Mouse (Mus musculus) limb, embryonic 14.5 days (tissue): ENCODE results near the gene Alg2. TPM values are rescaled to one million over a fixed set of nuclear protein-coding genes. Genes with fewer than 3 reads are reported as not detected.

Experiments used
- ATAC-seq: fragments of 200-750 bp; cut with Nextera tagmentation; 2 replicates; pipeline ENCODE4 v1.8.0; 2017; ENCODE audit warnings: low read depth, moderate number of reproducible peaks, moderate TSS enrichment; ENCODE audit not compliant: low FRiP score
- DNase-seq: peaks from one replicate; pipeline ENCODE4 v3.0.0-alpha.2; 2015; ENCODE audit warnings: low spot score
- H3K27ac ChIP-seq: fragments of 300-500 bp; sonication (generic); replicated peaks from 2 replicates; pipeline ENCODE4 v1.5.1; 2014; ENCODE audit warnings: low read depth, mild to moderate bottlenecking, low read length, moderate library complexity, mixed read lengths
- H3K27me3 ChIP-seq: fragments of 300-500 bp; sonication (generic); 2 replicates; pipeline ENCODE4 v1.6.1; 2014; ENCODE audit warnings: low read length, mixed read lengths; ENCODE audit not compliant: control insufficient read depth, insufficient read depth
- H3K36me3 ChIP-seq: fragments of 300-500 bp; sonication (generic); 2 replicates; pipeline ENCODE4 v1.6.1; 2014; ENCODE audit warnings: mild to moderate bottlenecking, low read length, moderate library complexity, mixed read lengths; ENCODE audit not compliant: control insufficient read depth, insufficient read depth
- H3K4me1 ChIP-seq: fragments of 300-500 bp; sonication (generic); 2 replicates; pipeline ENCODE4 v1.6.1; 2014; ENCODE audit warnings: antibody characterized with exemption, low read length, mixed read lengths; ENCODE audit not compliant: control insufficient read depth, insufficient read depth
- H3K4me2 ChIP-seq: fragments of 300-500 bp; sonication (generic); replicated peaks from 2 replicates; pipeline ENCODE4 v1.6.1; 2014; ENCODE audit warnings: low read depth, mild to moderate bottlenecking, low read length, moderate library complexity; ENCODE audit not compliant: severe bottlenecking
- H3K4me3 ChIP-seq: fragments of 300-500 bp; sonication (generic); replicated peaks from 2 replicates; pipeline ENCODE4 v1.5.1; 2014; ENCODE audit warnings: low read length
- H3K9ac ChIP-seq: fragments of 300-500 bp; sonication (generic); 2 replicates; pipeline ENCODE4 v1.6.1; 2014; ENCODE audit warnings: mild to moderate bottlenecking, low read depth, low read length, moderate library complexity; ENCODE audit not compliant: severe bottlenecking
- H3K9me3 ChIP-seq: fragments of 300-500 bp; sonication (generic); 2 replicates; pipeline ENCODE4 v1.6.1; 2016; ENCODE audit warnings: low read length; ENCODE audit not compliant: control insufficient read depth
- POLR2A ChIP-seq: fragments of 200-500 bp; IDR thresholded peaks from 2 replicates; pipeline ENCODE4 v1.8.0; 2012; ENCODE audit warnings: inconsistent platforms, mild to moderate bottlenecking, moderate library complexity, borderline replicate concordance; ENCODE audit not compliant: insufficient read depth, insufficient read length; ENCODE audit errors: extremely low read depth
- WGBS: fragments of 180-500 bp; shearing (Covaris S2); extraction: QIAGEN DNeasy Blood & Tissue Kit; methylation state at CpG from one replicate; pipeline ENCODE4 v1.1.7; 2014; 5-methylcytosine and 5-hydroxymethylcytosine counted together
- polyA plus RNA-seq, 2 experiments: library from polyadenylated mRNA; depleted of rRNA in 1 of 2; stranded (reverse) in 1 of 2; unstranded in 1 of 2; fragments of >200 nt; fragmentation: Nextera tagmentation in 1 of 2; extraction: Ambion mirVana in 1 of 2; gene quantifications; 2 replicates each; pipeline versions ENCODE4 v1.2.1 to v1.2.3; 2012 to 2014

Gene Alg2
- polyA plus RNA-seq, 2 experiments: 37.3 to 68.1 TPM

DNA sequence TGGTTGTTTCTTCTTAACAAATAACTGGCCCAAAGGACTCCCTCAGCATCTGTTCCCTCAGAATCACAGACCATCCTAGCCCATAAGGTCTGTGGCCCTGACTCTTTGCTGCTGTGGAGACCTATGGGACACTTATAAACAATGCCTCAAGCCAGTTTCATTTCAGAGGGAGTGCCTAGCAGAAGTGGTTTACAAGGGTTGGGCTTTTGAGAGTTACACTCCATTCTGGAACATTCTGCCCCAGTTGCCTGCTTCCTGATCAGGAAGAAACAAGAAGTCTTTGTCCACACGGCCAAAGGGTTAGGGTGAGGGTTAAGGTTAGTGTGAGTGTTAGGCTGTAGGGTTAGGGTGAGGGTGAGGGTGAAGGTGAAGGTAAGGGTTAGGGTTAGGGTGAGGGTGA is 20.0 kb upstream of the Alg2 start:
- no peak for DNase-seq

DNA sequence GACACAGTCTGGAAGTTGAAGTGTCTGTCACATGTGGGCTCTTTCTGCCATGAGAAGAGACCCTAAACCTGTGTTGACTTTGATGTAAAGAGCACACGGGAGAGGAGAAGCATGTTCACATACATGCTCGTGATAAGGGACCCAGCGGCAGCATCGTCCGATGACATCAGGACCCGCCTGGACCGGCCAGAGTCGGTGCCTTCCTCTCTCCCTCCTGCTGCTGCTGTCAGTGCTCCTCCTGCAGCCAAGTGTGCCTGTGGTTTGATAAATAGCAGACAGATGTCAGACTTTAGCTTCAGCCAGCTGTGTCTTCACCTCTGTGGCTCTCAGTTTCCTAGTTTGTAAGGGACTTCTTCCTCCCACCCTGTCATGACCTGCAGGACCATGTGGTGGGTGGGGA is 19.3 kb upstream of the Alg2 start:
- 59% methylated on average over 8 of the region's 8 CpGs for WGBS
- no peak for DNase-seq
- H3K9me3 ChIP-seq: no peaks in the 10 kb centered on the region

More for the DNA sequence above, 20.0 kb upstream of the Alg2 start:
- Histone ChIP-seq H3K27ac (no peak overlapping the region), H3K27me3 (no peaks in the 10 kb centered on the region), H3K4me2 (no peak overlapping the region), H3K4me3 (no peak overlapping the region), H3K36me3 (no peaks in the 10 kb centered on the region), H3K9ac (no peak overlapping the region), H3K9me3 (no peaks in the 10 kb centered on the region), H3K4me1 (peaks cover 7% of the 10 kb centered on the region)
- WGBS: 77% methylated on average over 1 of the region's 1 CpGs
- TF ChIP-seq POLR2A: no peak
- no peak for ATAC-seq

DNA sequence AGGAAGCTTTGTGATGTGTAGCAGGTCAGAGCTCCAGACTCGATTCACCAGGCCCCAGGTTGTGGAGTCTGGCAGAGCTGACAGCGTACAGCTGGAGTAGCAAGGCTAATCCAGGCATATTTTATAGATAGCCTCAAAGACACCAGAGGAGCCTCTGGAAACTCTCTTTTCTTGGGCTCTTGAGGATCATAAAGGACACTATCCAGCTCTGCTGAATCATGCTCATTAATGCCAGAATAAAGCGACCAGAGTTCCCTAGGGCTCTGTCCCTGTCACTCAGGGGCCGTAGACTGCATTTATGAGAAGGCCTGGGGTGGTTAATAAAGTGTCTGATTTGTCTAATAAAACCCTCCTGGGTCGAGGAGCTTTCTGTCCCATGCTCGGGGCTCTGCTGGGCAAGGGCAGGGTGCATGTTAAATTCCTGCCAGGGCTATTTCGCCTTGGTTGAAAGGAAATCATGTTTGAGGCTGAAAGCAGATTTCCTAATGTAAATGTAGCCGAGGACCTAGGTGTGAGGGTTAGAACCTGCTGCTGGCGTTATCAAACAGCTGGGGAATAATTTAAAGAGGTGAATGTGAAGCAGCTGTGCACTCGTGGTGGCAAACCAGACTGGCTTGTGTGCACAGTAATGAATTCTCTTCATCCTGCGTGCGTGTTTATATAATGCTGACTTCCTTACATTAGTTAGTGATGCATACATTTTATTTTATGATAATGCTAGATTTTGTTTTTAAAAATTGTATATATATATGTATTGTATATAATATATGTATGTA is 18.4 kb upstream of the Alg2 start:
- H3K36me3 ChIP-seq: no peaks in the 10 kb centered on the region
- H3K4me2 ChIP-seq: no peak overlapping the region
- 17% methylated on average over 12 of the region's 12 CpGs for WGBS
- DNase-seq (peak; percentile 35), ATAC-seq (peak; percentile 53; the same call in 1 of the 2 replicates)
- TF ChIP-seq POLR2A: no peak
- no peaks in the 10 kb centered on the region for H3K27me3 ChIP-seq
- peaks cover 7% of the 10 kb centered on the region for H3K4me1 ChIP-seq
- H3K9ac ChIP-seq: peak overlapping the region; percentile 0; the same call in 1 of the 2 replicates
- H3K4me3 ChIP-seq: no peak overlapping the region
- no peak overlapping the region for H3K27ac ChIP-seq
- H3K9me3 ChIP-seq: no peaks in the 10 kb centered on the region

More for the DNA sequence above, 19.3 kb upstream of the Alg2 start:
- H3K9ac ChIP-seq: no peak overlapping the region
- no peaks in the 10 kb centered on the region for H3K27me3 ChIP-seq
- peaks cover 7% of the 10 kb centered on the region for H3K4me1 ChIP-seq
- no peak overlapping the region for H3K4me2 ChIP-seq
- TF ChIP-seq POLR2A: no peak
- H3K36me3 ChIP-seq: no peaks in the 10 kb centered on the region
- H3K4me3 ChIP-seq: no peak overlapping the region
- no peak overlapping the region for H3K27ac ChIP-seq
- ATAC-seq: no peak

DNA sequence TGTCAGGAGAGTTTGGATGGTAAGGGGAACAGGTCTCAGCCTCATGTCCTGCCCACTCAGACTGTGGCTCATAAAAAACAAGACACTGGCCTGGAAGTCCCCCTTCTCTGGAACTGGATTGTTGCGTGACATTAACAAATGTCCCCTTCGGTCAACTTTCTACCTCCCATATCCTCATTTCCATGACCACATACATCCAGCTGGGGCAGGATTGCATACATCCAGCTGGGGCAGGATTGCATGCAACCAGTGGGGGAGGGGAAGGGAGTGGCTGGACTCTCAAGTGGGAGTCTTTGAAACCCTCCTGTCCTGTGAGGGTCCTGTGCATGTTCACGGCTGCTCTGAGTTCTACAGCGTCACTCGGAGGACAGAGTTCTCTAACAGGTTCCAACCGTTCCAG is 17.1 kb upstream of the Alg2 start:
- Histone ChIP-seq H3K27me3 (no peaks in the 10 kb centered on the region), H3K4me1 (peaks cover 7% of the 10 kb centered on the region), H3K9me3 (no peaks in the 10 kb centered on the region), H3K9ac (no peak overlapping the region), H3K27ac (no peak overlapping the region), H3K4me3 (no peak overlapping the region), H3K4me2 (no peak overlapping the region), H3K36me3 (no peaks in the 10 kb centered on the region)
- ATAC-seq: no peak
- no peak for TF ChIP-seq POLR2A
- no peak for DNase-seq
- WGBS: 71% methylated on average over 6 of the region's 6 CpGs

DNA sequence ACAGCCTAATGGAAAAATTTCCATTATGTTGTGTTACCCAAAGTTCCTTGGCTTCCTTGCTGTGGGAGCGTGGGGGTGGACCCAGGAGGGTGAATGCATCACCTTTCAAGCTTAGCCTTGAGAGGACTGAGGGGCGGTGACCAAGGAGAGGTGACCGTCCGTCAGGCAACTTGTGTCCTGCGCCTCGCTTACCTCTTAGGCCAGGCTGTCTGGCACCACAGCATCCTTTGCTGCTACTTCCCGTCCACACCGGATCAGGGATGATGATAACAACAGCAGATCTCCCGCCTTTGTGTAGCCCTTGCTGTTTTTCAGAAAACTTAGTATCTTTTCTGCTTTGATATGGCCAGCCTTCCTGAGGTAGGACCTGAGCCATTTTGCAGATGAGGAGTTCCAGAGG is 6.4 kb upstream of the Alg2 start:
- no peaks in the 10 kb centered on the region for H3K9me3 ChIP-seq
- no peak overlapping the region for H3K4me3 ChIP-seq
- H3K4me1 ChIP-seq: peaks cover 7% of the 10 kb centered on the region; the same call in 1 of the 2 replicates
- DNase-seq (no peak), ATAC-seq (no peak)
- peaks cover 80% of the 10 kb centered on the region for H3K36me3 ChIP-seq
- H3K27ac ChIP-seq: no peak overlapping the region
- H3K4me2 ChIP-seq: no peak overlapping the region
- WGBS: 97% methylated on average over 9 of the region's 9 CpGs
- TF ChIP-seq POLR2A: no peak
- no peak overlapping the region for H3K9ac ChIP-seq
- H3K27me3 ChIP-seq: no peaks in the 10 kb centered on the region
